Mouse (Mus musculus): Measurements from ENCODE around the gene Itgb2l. TPM values are rescaled to one million over a fixed set of nuclear protein-coding genes. Genes with fewer than 3 reads are reported as not detected.

Gene Itgb2l
- total RNA-seq, 4 experiments from 2014 or later, result 0.09 TPM; not detected in 3

Other genes starting within 250 kb of the Itgb2l start
- 100 to 1,000 TPM; 279 to 382 (median 369) TPM for gene Sh3bgr, start 243.2 kb downstream of the Itgb2l start, total RNA-seq (2022)
- not detected for gene B3galt5, start 207.8 kb downstream of the Itgb2l start, total RNA-seq (2022)
- 1 to 10 TPM in 3 of 4 experiments, under 1 TPM in 1; 0.97 to 1.9 (median 1.5) TPM for gene Pcp4, start 24.0 kb upstream of the Itgb2l start, total RNA-seq (2022)